Mouse (Mus musculus) stomach, postnatal 0 days (tissue): ENCODE data around the gene Lgr4. TPM values are rescaled to one million over a fixed set of nuclear protein-coding genes. Genes with fewer than 3 reads are reported as not detected.

ENCODE experiments used
- ATAC-seq: fragments of 200-750 bp; cut with Nextera tagmentation; 2 replicates; pipeline ENCODE4 v1.8.0; 2017; ENCODE audit not compliant: low FRiP score, low TSS enrichment
- DNase-seq: peaks from one replicate; pipeline ENCODE4 v3.0.0-alpha.2; 2016; ENCODE audit warnings: low spot score
- H3K27ac ChIP-seq: fragments of 300-500 bp; sonication (generic); replicated peaks from 2 replicates; pipeline ENCODE4 v1.5.1; 2014; ENCODE audit warnings: mild to moderate bottlenecking, control low read depth
- H3K27me3 ChIP-seq: fragments of 300-500 bp; sonication (generic); 2 replicates; pipeline ENCODE4 v1.6.1; 2014; ENCODE audit warnings: low read length; ENCODE audit not compliant: control insufficient read depth, insufficient read depth
- H3K36me3 ChIP-seq: fragments of 300-500 bp; sonication (generic); 2 replicates; pipeline ENCODE4 v1.6.1; 2014; ENCODE audit warnings: low read length, mixed read lengths; ENCODE audit not compliant: control insufficient read depth, insufficient read depth
- H3K4me1 ChIP-seq: fragments of 300-500 bp; sonication (generic); replicated peaks from 2 replicates; pipeline ENCODE4 v1.6.1; 2014; ENCODE audit warnings: antibody characterized with exemption; ENCODE audit not compliant: control insufficient read depth, insufficient read depth
- H3K4me2 ChIP-seq: fragments of 300-500 bp; sonication (generic); replicated peaks from 2 replicates; pipeline ENCODE4 v1.6.1; 2014; ENCODE audit warnings: low read depth, mild to moderate bottlenecking, control low read depth, moderate library complexity
- H3K4me3 ChIP-seq: fragments of 300-500 bp; sonication (generic); 2 replicates; pipeline ENCODE4 v1.5.1; 2014; ENCODE audit warnings: low read depth, low read length, control low read depth
- H3K9ac ChIP-seq: fragments of 300-500 bp; sonication (generic); 2 replicates; pipeline ENCODE4 v1.6.1; 2014; ENCODE audit warnings: mild to moderate bottlenecking, low read length, control low read depth, mixed read lengths
- H3K9me3 ChIP-seq: fragments of 300-500 bp; sonication (generic); 2 replicates; pipeline ENCODE4 v1.6.1; 2016; ENCODE audit warnings: low read length; ENCODE audit not compliant: control insufficient read depth
- CTCF ChIP-seq: IDR thresholded peaks from 2 replicates; pipeline ENCODE4 v1.5.1; 2016; ENCODE audit warnings: antibody characterized with exemption, low read depth, mild to moderate bottlenecking, moderate library complexity
- EP300 ChIP-seq: optimal IDR thresholded peaks from 2 replicates; pipeline ENCODE3; 2016; ENCODE audit warnings: antibody characterized with exemption
- WGBS: fragments of 180-500 bp; shearing (Covaris S2); extraction: QIAGEN DNeasy Blood & Tissue Kit; methylation state at CpG from one replicate; pipeline ENCODE4 v1.1.7; 2014; 5-methylcytosine and 5-hydroxymethylcytosine counted together
- polyA plus RNA-seq: library from polyadenylated mRNA; unstranded; fragments of >200 nt; fragmentation: Nextera tagmentation; extraction: Ambion mirVana; gene quantifications from 2 replicates; pipeline ENCODE4 v1.2.1, GENCODE M21; 2015

Lgr4 gene
- polyA plus RNA-seq, 1 experiment from 2014 or later = 15.0 TPM

GRCm38 (mm10) chr2:110036265-110036664 is 118.8 kb downstream of the Lgr4 start:
- no peak overlapping the region for H3K4me3 ChIP-seq
- H3K9ac ChIP-seq = no peak overlapping the region
- no peaks in the 10 kb centered on the region for H3K9me3 ChIP-seq
- WGBS = 14% methylated on average over 4 of the region's 4 CpGs
- H3K27me3 ChIP-seq = no peaks in the 10 kb centered on the region
- TF ChIP-seq EP300 (no peak), CTCF (no peak)
- H3K27ac ChIP-seq = no peak overlapping the region
- DNase-seq = no peak
- H3K36me3 ChIP-seq = no peaks in the 10 kb centered on the region
- H3K4me2 ChIP-seq = no peak overlapping the region
- ATAC-seq = 0 out of 2 replicates have a peak, but pooled peaks have one; percentile 32
- no peaks in the 10 kb centered on the region for H3K4me1 ChIP-seq

GRCm38 (mm10) chr2:110036665-110037064 is 119.2 kb downstream of the Lgr4 start:
- Histone ChIP-seq H3K9me3 (no peaks in the 10 kb centered on the region), H3K4me1 (no peaks in the 10 kb centered on the region), H3K4me3 (no peak overlapping the region), H3K9ac (no peak overlapping the region), H3K4me2 (no peak overlapping the region), H3K36me3 (no peaks in the 10 kb centered on the region), H3K27ac (no peak overlapping the region), H3K27me3 (no peaks in the 10 kb centered on the region)
- ATAC-seq (no peak), DNase-seq (no peak)
- TF ChIP-seq CTCF (no peak), EP300 (no peak)
- WGBS = 49% methylated on average over 4 of the region's 4 CpGs

DNA sequence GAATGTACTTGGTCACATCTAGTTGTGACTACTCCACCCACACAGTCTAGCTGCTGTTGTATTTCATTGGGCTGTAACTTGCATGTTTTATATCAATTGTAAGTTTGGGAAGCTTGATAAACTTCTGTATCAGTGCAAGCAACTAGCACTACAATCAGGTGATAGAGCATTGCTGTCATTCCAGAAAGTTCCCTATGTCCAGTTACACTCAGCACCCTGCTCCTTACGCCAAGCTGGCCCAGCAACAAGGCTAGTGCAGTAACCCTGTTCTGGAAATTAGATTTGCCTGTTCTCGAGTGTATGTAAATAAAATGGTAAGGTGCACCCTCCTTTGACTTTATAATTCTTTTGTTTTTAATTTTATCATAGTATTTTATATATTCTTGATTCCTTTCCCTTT is 119.8 kb downstream of the Lgr4 start:
- H3K9me3 ChIP-seq = no peaks in the 10 kb centered on the region
- whole genome bisulfite sequencing = 64% methylated on average over 2 of the region's 2 CpGs

DNA sequence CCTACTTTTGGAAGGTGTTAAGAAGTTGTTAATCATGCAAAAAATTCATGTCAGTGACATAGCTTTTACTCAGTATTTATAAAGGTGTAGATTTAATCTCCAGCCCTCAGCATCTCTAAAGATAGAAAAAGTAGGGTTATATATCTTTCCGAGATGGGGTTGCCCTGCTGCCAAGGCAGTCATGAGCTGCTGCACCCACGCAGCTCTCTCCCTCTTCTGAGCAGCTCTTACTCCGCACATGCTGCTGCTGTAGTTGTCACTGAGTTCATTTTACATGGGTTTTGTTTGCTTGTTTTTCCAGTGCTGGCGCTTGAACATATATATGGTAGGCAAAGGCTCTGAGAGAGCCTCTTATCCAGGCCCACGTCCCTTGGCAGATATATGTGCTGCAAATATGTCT is 120.9 kb downstream of the Lgr4 start:
- no peaks in the 10 kb centered on the region for H3K9me3 ChIP-seq
- H3K4me3 ChIP-seq = no peak overlapping the region
- no peak for ATAC-seq
- TF ChIP-seq CTCF (no peak), EP300 (no peak)
- no peaks in the 10 kb centered on the region for H3K36me3 ChIP-seq
- no peaks in the 10 kb centered on the region for H3K4me1 ChIP-seq
- no peak for DNase-seq
- no peak overlapping the region for H3K27ac ChIP-seq
- no peak overlapping the region for H3K4me2 ChIP-seq
- H3K27me3 ChIP-seq = no peaks in the 10 kb centered on the region
- 70% methylated on average over 5 of the region's 5 CpGs for WGBS
- H3K9ac ChIP-seq = no peak overlapping the region

More for the DNA sequence above, 119.8 kb downstream of the Lgr4 start:
- no peak overlapping the region for H3K27ac ChIP-seq
- H3K4me3 ChIP-seq = no peak overlapping the region
- H3K27me3 ChIP-seq = no peaks in the 10 kb centered on the region
- no peak overlapping the region for H3K9ac ChIP-seq
- no peak overlapping the region for H3K4me2 ChIP-seq
- H3K4me1 ChIP-seq = no peaks in the 10 kb centered on the region
- ATAC-seq (no peak), DNase-seq (no peak)
- TF ChIP-seq CTCF (no peak), EP300 (no peak)
- no peaks in the 10 kb centered on the region for H3K36me3 ChIP-seq

DNA sequence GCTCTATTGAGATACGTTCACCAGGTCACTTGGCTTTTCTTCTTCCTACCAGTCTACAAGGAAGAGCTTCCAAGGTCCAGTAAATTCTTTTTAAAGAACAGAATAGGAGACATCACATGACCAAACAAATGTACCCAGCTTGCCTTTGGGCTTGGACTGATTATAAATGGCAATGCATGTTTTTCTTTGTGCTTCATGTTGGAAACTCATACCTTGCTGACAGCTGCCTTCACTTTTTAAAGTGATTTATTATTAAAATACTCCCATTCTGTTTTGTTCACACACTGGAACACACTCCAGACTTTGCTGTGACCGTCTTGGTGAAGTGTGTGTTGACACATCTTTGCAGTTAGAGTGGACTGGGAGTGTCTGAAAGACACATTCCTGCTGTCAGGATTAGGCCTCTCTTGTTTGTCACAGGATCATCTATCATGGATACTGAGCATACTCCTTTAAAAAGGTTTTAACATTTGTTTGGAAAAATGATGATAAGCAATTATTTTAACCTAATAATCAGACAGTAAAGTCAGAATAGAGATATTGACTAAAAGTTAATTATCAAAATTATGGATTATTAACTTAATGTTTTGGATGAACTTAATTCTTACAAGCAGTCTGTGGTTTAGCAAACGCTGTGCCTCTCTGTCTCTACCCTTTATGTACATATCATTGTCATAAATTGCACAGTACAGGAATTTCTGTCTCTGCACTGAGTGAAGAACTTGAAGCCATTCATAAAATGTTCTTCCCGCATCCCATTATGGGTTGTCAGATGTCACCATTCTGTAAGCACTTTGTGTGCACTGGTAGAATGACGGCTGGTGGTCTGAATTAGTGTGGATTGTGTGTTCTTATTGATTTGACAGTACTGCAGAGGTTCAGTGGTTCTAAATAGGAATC is 125.7 kb downstream of the Lgr4 start:
- H3K4me1 ChIP-seq = no peaks in the 10 kb centered on the region
- TF ChIP-seq CTCF = no peak
- TF ChIP-seq EP300 = no peak

DNA sequence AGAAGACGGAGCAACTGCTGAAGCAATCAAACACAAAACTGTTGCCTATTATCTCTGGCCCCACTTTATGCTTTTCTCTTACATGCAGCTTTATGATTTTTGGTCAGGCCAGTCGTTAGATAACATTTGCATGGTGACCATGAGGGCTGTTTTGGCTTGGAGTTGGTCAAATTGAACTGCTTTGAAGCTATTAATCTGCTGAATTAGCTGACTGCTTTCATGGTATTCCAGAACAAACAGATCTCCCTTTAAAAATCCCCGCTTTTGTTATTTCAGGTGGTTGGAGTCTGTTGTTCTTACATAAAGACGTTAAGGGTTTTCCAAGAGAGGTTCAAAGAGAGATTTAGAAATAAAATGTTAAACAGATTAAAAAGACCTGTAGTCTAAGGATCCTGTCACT is 141.0 kb downstream of the Lgr4 start:
- WGBS = 50% methylated on average over 4 of the region's 4 CpGs
- H3K27ac ChIP-seq = no peak overlapping the region
- ATAC-seq = no peak
- no peaks in the 10 kb centered on the region for H3K27me3 ChIP-seq
- H3K4me2 ChIP-seq = no peak overlapping the region
- TF ChIP-seq EP300 (no peak), CTCF (no peak)
- no peak overlapping the region for H3K4me3 ChIP-seq
- DNase-seq = no peak
- H3K4me1 ChIP-seq = no peaks in the 10 kb centered on the region
- H3K9me3 ChIP-seq = no peaks in the 10 kb centered on the region
- H3K9ac ChIP-seq = no peak overlapping the region
- no peaks in the 10 kb centered on the region for H3K36me3 ChIP-seq

More for the DNA sequence above, 125.7 kb downstream of the Lgr4 start:
- H3K9me3 ChIP-seq = no peaks in the 10 kb centered on the region
- H3K27me3 ChIP-seq = no peaks in the 10 kb centered on the region
- no peak for ATAC-seq
- no peak overlapping the region for H3K4me3 ChIP-seq
- no peaks in the 10 kb centered on the region for H3K36me3 ChIP-seq
- 50% methylated on average over 5 of the region's 5 CpGs for WGBS
- no peak for DNase-seq
- no peak overlapping the region for H3K9ac ChIP-seq
- H3K27ac ChIP-seq = no peak overlapping the region
- no peak overlapping the region for H3K4me2 ChIP-seq
